Mouse (Mus musculus): ENCODE measurements at regions not wholly inside any gene's neighbourhood (a gene's known extent, or its start where the extent isn't known, plus 50 kb on each side); places are given as distances from the start of the nearest gene placed in this dataset.

DNA sequence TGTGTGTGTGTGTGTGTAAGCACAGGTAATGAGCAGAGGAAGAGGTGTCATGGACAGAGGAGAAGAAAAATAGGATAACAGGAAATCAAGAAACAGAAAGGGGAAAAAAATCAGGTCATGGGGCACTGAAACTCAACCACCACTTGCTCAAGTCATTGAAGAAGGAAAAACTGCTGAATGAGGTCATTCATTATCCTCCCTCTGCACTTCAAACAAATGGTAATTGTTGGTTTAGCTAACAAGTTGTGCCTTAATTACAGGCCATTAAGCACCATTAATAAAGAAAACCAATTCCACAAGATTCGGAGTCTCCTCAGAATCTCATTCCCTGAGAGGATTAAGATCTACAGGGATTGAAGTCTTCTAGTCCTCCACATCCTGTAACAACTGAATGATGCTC is 266.5 kb upstream of the Trib2 start:
- DNase-seq (ENCODE audit: low spot score in 2 of 2): no peak

DNA sequence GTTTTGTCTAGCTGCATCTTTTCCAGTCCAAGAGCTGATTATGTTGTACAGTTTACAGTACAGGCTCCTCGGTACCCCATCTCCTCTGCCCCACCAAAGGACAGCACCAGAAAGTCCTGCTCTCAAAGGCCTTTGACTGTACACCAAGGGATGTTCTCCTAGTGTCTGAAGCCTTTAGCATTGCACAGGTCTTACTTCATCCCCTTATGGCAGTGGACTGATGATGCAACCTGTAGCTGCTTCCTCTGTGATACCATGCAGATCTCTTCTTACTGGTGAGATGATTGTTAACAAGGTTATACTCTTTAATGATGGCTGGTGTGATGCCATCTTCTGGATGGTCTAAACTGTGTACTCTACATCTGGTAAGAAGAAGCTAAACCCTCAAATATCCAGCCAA is 260.5 kb upstream of the Trib2 start:
- DNase-seq (ENCODE audit: low spot score in 2 of 2): no peak

DNA sequence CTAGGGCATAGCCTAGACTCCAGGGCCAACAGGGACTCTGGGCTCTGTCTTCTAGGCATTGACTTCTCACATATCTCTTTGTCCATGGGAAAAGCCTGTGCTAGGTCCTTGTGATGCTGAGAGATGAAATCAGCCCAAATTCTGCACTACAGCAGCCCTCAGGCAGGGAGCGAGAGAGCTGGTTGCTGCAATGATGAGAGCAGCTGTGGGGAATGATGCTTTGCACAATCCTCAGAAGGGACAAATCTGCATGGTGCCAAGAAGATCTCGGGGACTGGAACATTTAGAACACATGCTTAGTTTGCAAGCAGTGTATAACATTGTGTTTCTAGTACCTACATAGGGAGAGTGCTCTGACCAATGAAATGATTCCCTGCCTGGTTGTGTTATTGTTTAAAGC is 259.2 kb upstream of the Trib2 start:
- peak; percentile 4 to 12 for DNase-seq (ENCODE audit: low spot score in 2 of 2)

DNA sequence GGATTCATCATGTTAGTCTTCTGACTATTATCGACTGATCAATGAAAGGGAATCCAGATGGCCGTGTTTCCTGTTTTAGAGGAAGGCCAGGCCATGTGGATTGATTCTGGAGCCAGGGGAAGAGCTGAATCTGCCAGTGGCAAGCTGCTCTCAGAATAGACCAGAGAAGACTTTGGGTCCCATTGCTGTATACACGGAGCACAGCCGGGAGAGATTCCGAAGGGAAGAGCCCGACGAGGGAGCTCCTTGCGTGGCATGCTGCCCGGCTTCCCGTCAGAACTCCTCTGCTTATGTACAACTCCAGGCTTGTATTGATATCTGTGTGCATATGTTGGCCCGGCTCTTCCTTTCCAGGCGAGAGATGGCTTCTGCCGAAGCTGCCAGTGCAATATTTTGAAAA is 252.2 kb upstream of the Trib2 start:
- DNase-seq (ENCODE audit: low spot score in 2 of 2): no peak

DNA sequence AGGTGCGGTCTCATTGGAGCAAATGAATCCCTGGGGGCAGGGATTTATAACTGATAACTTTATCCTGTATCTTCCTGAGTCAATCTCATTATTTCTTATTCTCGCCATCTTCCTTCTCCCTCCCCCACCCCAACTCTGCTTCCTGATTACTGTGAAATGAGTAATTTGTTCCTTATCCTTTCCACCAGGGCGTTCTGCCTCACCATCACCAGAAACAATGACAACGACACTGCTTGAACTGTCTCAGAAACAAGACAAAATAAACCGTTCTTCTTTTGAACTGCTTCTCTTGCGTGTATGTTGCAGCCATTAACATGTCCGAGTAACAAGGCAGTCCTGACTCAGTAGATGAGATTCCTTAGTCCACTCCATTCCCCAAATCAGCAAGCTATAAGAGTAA is 246.0 kb upstream of the Trib2 start:
- DNase-seq (ENCODE audit: low spot score in 2 of 2): no peak

DNA sequence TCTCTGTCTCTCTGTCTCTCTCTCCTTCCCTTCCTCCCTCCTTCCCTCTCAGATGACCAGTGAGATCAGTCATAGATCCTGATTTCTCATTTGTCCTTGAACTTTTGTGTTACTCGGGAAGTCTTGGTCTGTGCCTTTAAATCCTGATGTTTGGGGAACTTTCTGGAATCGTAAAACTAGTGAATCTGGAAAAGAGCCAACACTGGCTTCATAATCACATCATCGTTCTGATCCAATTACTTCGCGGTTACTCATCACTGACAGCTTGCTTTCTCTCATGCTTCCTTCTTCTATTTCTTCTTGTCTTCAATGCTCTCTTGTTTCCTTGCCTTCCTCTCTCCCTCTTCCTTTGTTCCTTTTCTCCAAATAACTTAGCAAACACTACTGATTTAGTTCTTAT is 243.7 kb upstream of the Trib2 start:
- DNase-seq (ENCODE audit: low spot score in 2 of 2): no peak

DNA sequence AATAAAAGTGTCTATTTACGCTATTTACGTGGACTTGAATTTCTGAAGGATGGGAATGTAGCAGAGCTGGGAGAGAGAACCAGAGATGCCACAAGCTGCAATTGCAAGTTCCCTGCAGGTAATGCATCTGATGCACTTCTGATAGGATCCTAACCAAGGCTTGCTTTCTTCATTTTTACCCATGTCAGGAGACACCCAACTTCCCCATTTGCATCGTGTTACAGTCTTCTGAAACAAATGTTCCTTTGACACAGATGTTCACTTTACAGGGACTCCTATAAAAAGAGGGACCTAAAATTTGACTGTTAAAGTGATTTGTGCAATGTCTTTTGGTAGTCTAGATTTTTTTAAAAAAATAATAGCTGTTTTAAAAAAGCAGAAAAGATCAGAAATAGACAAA is 241.5 kb upstream of the Trib2 start:
- no peak for DNase-seq (ENCODE audit: low spot score in 2 of 2)

DNA sequence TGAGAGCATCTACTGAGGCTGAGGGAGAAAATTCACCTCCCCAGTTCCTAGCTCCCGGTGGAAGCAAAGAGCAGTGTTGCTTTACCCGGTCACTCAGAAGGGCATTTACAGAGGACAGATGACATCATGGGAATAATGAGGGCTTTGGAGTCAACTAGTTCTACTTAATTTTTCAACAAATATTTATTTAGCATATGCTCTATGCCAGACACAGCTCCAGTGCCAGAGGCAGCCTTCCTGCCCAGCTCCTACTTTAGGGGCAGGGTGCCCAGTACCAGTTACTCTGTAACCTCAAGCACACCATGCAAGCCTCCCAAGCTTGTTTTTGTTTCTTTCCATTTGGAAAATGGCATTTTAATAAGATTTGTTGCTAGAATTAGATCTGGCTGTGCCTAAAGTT is 240.1 kb upstream of the Trib2 start:
- no peak for DNase-seq (ENCODE audit: low spot score in 2 of 2)

DNA sequence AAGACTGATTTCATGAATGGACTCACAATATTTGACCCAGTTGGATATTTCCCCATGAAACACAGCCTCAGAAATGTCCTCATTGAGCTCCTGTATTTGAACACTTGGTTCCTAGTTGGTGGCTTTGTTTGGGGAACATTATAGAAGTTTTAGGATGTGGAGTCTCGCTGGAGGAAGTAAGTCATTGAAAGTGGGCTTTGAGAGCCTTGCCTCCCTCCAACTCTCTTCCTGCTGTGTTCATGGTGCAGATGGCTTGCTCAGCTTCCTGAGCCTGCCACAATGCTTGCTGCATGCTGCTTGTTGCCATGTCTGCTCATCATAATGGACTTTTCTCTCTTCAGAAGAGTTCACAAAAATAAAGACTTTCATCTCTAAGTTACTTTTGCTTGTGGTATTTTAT is 239.5 kb upstream of the Trib2 start:
- no peak for DNase-seq (ENCODE audit: low spot score in 2 of 2)

DNA sequence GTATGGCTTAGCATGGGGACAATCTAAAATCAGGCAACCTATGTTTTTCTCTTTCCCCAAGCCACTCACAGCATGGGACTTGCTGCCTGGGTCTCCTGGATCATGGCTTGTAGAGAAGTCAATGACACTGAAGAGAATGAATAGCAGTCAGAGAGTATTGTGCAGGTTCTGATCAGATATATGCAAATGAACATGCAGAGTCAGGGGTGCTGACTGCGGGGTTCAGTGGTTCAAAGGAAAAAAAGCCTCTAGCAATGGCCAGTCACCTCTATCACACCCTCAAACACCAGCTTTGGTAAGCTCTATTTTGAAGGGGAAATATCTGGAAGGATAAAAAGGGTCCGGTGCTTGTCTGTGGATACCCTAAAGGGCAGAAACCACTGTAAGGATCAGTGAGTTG is 237.9 kb upstream of the Trib2 start:
- DNase-seq (ENCODE audit: low spot score in 2 of 2): no peak

DNA sequence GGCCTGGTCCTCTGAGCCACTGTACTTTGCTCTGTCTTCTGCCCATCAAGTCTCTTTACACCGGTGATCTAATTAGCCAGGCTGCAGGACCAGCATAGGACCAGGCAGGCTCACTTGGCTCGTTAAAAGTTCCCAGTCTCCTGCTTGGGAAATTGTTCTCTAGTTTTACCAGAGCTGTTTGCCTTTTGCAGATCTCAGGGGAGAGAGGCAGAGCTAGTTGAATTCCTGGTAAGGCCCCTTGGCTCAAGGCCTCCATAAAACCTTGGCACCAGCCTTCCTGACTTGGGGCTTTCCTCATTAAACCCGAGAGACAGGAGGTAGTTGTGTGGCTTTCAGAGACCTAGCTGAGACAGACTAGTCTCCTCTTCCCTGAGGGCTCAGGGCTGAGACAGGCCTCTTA is 237.0 kb upstream of the Trib2 start:
- peak in 1 of 2 experiments; percentile 6 for DNase-seq (ENCODE audit: low spot score in 2 of 2)

DNA sequence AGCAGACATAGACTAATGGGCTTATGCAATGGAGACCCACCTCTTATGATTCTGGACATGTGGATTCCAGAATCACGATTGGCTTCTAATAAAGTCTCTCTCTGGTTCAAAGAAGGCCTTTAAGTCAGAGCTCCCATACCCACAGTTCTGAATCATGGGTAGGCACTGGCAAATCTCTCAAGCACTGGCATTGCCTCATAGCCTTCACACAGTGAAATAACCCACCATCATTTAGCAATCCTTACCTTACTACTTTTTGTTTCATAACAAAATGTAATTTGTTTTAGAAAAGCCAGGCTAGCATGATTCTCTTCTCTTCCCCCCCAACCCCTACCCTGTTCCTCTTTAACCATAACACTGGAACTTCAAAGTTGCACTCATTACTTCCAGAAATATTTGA is 236.3 kb upstream of the Trib2 start:
- DNase-seq (ENCODE audit: low spot score in 2 of 2): no peak

DNA sequence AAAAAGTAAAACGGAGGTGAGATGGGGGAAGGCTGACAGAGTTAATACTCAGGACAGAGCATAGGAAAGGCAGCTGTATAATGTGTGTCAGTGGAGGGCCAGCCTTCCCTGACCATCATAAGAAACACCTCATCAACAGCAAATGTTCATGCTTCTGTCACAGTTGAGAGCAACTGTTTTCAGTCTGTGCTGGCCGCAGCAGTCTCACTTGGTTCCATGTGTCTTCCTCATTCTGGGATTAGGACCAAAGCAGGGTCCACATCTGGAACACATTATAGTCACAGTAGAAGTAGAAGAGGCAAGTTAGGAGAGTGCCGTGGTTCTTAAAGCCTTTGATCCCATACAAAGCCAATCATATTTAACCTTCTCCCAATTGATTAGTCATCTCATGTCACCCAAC is 235.6 kb upstream of the Trib2 start:
- DNase-seq (ENCODE audit: low spot score in 2 of 2): peak in 1 of 2 experiments; percentile 17

DNA sequence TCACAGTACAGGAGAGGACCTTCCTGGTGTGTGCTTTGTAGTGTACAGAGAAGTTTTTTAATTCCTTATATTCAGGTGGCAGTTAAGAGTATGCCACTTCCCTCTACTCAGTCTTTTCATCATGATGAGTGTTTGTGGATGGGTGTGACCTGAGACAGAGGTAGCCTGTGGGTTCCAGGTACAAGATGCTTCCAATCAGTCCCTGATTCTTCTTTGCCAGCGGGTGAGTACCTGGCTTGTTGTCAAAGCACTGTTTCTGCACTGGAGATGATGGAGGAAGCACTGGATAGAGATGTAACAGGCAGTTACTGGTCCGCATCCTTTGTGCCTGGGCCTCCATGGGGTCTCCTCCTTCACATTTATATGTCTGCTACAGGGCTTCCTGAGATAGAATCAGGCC is 234.7 kb upstream of the Trib2 start:
- DNase-seq (ENCODE audit: low spot score in 2 of 2): no peak

DNA sequence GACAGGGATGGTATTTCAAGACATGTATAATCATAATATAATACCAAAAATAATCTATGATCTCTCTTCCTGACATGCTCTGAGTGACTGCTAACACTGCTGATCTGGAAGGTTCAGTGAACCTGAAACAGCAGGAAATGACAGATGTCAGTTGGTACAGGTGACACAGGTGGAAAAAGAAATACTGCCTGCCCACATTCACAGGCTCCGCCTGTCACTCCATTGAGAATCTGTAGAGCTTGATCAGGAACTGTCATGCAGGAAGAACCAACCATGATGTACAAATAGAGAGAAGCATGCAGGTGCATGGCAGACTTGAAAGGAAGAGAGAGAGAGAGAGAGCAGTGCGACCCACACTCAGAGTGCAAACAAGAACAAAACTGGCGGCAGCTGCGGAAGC is 232.8 kb upstream of the Trib2 start:
- no peak for DNase-seq (ENCODE audit: low spot score in 2 of 2)

DNA sequence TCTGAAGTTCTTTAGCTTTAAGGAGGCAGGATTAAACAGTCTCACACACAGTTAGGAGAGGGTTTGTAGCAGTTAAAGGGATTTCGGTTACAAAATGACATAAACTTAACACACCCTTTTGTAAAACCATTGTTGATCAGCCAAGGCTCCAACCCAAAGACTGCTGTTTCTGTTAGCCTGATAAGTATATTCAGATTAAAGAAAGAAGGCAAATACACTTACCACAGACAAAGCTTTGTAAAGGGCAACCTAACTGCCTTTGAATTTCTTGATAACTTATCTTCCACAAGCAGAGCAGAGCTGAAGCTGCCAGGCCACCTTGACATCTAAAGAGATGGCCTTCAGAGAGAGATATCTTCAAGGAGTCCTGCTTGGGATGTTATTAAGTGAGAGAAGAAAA is 229.9 kb upstream of the Trib2 start:
- DNase-seq (ENCODE audit: low spot score in 2 of 2): no peak

DNA sequence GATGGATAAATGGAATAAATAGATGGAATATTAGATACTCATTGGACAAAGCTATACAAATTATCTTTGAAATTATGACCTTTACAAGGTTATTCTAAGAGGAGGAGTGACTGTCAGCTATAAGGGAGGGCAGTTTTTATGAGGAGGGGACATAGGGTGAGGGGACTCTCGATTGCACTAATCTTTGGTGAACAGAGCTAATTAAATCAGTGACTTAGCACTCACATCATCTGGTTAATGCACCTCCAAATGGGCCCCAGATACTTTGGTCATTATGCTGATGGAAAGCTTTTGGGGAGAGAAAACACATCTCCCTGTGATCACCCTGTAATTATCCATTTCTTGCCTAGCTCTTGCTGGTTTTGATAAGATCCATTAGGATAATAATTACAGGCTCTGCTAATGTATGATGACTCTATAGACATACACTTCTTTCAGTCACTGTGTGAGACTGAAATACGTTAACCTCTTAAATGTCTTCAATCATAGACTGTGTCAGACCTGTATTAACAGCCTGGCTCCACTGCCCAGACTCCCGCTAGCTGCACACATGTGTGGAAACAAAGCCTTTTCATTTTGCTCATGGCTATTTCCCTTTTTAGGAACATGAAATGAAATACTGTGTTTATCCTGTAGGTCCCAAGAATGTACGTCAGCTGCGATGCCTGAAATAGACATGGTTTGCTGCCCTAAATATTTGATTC is 229.2 kb upstream of the Trib2 start:
- DNase-seq (ENCODE audit: low spot score in 2 of 2): no peak

DNA sequence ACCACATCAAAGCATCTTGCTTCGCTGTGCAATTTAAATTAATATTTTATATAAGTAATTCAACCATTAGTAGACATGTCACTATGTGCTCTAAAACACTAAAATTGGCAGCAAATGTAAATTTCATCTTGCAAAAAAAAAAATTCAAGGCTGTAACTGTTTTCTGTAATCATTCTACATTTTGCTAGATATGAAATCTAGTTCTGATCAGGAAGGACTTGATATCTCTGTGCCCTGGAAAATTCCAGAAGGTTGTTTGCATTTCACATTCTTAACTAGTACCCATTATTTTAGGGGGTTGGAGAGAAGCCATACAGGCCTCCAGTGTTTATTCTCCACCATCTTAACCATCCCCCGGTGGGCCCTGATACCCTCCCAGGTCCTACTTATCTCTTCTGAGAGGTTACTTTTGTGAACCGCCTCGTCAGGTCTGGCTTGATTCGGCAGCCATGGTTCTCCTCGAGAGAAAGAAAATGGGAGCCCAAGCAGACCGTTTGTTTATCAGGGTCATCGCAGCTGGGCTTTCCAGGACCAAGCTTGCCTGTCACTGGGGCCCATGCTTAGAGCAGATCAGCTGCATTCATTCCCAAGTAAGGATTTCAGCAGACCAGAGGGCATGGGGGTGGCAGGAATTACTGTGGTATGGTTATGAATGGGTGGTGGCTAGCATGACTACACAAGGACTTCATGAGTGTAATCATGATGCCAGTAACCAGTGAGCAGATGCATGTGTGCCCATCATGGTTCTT is 226.9 kb upstream of the Trib2 start:
- no peak for DNase-seq (ENCODE audit: low spot score in 2 of 2)

DNA sequence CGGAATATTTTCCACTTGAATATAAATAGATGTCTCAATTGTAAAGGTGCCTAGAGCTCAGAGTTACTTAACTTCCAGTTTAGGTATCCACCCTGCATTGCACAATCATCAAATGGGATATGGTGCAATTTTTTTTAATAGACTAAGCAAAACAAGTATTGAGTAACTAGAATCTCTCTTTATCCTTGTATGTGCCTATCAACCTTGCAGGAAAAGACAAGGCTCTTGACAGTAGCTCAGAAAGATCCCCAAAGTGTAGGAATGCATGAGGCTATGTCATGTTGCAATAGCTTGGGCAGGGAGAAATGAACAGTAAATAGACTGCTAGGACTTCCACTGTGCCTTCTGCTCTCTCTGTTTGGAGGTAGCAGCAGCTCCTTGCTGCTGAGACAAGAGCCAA is 225.6 kb upstream of the Trib2 start:
- DNase-seq (ENCODE audit: low spot score in 2 of 2): no peak

DNA sequence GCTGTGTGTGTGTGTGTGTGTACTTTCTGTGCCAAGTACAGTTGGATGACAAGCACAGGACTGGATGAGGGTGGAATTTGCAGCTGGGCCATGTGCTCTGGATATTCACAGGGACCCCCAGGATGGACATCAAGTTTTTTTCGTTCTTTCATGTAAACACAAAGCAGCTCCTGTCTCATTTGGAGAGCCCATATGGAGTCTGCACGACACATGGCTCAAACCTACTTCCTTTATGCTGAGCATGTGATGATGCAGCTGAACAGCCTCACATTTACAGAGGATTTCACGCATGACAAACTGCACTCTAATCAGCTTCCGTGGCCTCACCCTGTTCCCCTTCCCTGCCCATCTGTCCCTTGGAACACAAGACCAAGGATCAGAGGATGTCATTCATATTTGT is 224.4 kb upstream of the Trib2 start:
- DNase-seq (ENCODE audit: low spot score in 2 of 2): no peak

DNA sequence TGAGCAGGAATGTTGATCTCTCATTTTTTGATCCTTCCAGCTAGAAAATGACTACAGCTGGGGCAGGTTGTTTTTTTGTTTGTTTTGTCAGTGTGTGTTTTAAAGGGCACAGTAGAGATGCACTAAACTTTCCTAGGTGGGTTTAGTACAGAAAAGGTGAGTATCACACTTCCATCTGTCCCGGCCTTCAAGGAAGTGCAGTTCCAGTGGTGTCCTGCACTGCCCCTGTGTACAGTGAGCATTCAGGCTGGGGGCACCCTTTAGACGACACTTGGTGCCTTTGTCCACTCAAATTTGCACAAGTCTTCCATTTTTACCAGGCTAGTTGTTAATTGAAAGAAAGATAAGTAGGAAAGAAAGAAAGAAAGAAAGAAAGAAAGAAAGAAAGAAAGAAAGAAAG is 218.8 kb upstream of the Trib2 start:
- no peak for DNase-seq (ENCODE audit: low spot score in 2 of 2)

DNA sequence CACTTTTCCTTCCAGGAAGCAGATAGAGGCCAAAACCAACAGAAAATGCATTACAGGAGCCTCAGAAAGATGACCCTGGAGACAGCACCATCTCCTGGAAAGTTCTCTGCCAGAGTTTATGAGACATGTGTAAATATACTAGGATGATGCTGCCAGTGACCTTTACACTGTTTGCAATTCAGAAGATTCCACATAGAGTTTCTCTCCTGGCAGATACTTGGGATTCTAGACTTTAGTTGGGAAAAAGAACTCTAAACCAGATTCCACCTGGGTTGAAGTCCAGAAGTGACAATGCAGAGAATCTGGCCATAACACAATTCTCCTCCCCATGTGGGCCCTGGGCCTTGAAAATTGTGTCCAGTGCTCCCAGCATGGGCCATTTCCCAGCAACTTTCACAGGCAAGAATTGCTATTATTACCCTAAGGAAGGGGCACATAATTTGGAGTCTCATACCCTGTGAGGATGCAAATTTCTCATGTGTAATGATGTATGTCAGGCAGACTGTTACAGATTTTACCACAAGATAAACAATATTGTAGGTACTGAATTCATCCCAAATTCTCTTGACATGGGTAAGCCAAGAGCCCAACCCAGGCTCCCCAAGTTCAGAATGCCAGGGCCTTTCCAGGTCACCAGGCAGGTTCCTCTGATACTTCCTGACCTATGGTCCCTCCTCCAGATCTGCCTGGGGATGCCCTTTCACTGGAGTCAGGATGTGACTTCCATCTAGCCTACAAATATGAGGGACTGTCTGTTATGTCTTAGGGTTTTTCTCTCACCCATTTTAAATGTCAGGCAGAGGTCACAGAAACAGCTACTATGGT is 218.2 kb upstream of the Trib2 start:
- no peak for DNase-seq (ENCODE audit: low spot score in 2 of 2)

DNA sequence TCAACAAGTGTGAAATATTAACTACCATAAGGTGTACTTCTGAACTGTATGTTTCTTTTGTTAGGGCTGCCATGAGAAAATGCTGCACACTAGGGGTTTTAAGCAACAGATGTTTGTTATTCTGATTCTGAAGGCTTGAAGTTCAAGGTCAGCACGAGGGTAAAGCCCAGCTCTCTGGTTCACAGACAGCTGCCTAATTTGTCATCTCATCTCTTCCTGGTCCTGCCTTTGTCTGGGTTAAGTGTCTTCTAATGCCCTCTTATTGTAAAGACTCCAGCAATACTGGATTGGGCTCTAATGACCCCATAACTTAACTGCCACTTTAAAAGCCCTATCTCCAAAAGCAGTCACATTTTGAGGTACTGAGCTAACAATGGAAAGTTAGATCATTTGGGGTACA is 209.9 kb upstream of the Trib2 start:
- DNase-seq (ENCODE audit: low spot score in 2 of 2): no peak

Data from gastrocnemius, adult 8-10 months (tissue).